Comparison of ENCODE assay signal across 14 mouse cellular contexts in genomic region chr8:94802375-94802774, GRCm38 (mm10). TPM values are rescaled to one million over a fixed set of nuclear protein-coding genes. Genes with fewer than 3 reads are reported as not detected.
A peak's percentile ranks its signal among the peaks of the same experiment; 100 is the strongest.
DNase-seq lines count a peak whose midpoint lies in the region; ATAC-seq and TF ChIP-seq lines count a peak whose summit lies in the region.
"Had no signal": no experiment of that assay in that cellular context is flagged by ENCODE, and none has a peak within 500 bp of the region (broad histone marks: within the 10 kb centered on the region; RNA-seq: fewer than 3 reads in every experiment).

No protein-coding gene starts in this region.

- no peak overlapping the region for H3K9ac ChIP-seq in liver, embryonic 16.5 days (ENCODE audit: low read depth, low read length)
- H3K9ac ChIP-seq in liver, embryonic 11.5 days (ENCODE audit: low read depth, low read length): no peak overlapping the region
- no peak overlapping the region for H3K9ac ChIP-seq in hindbrain, embryonic 13.5 days
- H3K9ac ChIP-seq: forebrain, embryonic 13.5 days; neural tube, embryonic 13.5 days had no signal

- no peak for TF ChIP-seq POLR2A in bone marrow, adult 2 months (IDR thresholded peaks at IDR 0.05; ENCODE audit: borderline replicate concordance, control insufficient read depth, low read depth, low read length)

- intact Hi-C loops in gastrocnemius, adult 2 months (cut with DNase I): no loop called here

- 0 out of 2 replicates have a peak, but pooled peaks have one; percentile 13 for ATAC-seq in liver, embryonic 16.5 days (ENCODE audit: low read depth)
- no peak; the same call in 1 of the 2 replicates for ATAC-seq in liver, embryonic 11.5 days (replicated peaks; ENCODE audit: low FRiP score)
- peak; percentile 55 for ATAC-seq in megakaryocyte progenitor cell, adult 5-6 weeks (replicated peaks; ENCODE audit: poor library complexity)
- no peak for ATAC-seq in hindbrain, embryonic 13.5 days (ENCODE audit: low FRiP score)
- ATAC-seq: forebrain, embryonic 13.5 days; Patski had no signal

- peaks cover 5% of the 10 kb centered on the region for H3K4me1 ChIP-seq in liver, embryonic 16.5 days (ENCODE audit: control insufficient read depth, low read depth, low read length)
- H3K4me1 ChIP-seq in liver, embryonic 11.5 days (replicated peaks; ENCODE audit: control insufficient read depth, insufficient read depth, low read length): peaks cover 16% of the 10 kb centered on the region
- peaks cover 3% of the 10 kb centered on the region for H3K4me1 ChIP-seq in bone marrow, adult 2 months (ENCODE audit: control insufficient read depth, insufficient read depth, low read length)
- peaks cover 8% of the 10 kb centered on the region for H3K4me1 ChIP-seq in hindbrain, embryonic 13.5 days (replicated peaks)
- H3K4me1 ChIP-seq: forebrain, embryonic 13.5 days had no signal

- peaks cover 14% of the 10 kb centered on the region for H3K27me3 ChIP-seq in liver, embryonic 16.5 days (ENCODE audit: control insufficient read depth, insufficient read depth, low read depth, low read length)
- H3K27me3 ChIP-seq in liver, embryonic 11.5 days (replicated peaks; ENCODE audit: control insufficient read depth, insufficient read depth, low read length): no peaks in the 10 kb centered on the region
- H3K27me3 ChIP-seq in hindbrain, embryonic 13.5 days: no peaks in the 10 kb centered on the region
- H3K27me3 ChIP-seq: forebrain, embryonic 13.5 days; neural tube, embryonic 13.5 days; Patski had no signal

- H3K27ac ChIP-seq in liver, embryonic 16.5 days (ENCODE audit: low read length): no peak overlapping the region
- H3K27ac ChIP-seq in liver, embryonic 11.5 days (ENCODE audit: low read depth, low read length): no peak overlapping the region
- peak overlapping the region; percentile 37; the same call in 1 of the 2 replicates for H3K27ac ChIP-seq in bone marrow, adult 2 months (ENCODE audit: control insufficient read depth, insufficient read depth, low read depth, low read length, poor library complexity)
- no peak overlapping the region for H3K27ac ChIP-seq in hindbrain, embryonic 13.5 days
- H3K27ac ChIP-seq in gastrocnemius, adult 2 months: no peak overlapping the region
- H3K27ac ChIP-seq: forebrain, embryonic 13.5 days; neural tube, embryonic 13.5 days had no signal

- no peak overlapping the region for H3K4me2 ChIP-seq in liver, embryonic 16.5 days (ENCODE audit: low read depth, low read length)
- no peak overlapping the region for H3K4me2 ChIP-seq in liver, embryonic 11.5 days
- H3K4me2 ChIP-seq in hindbrain, embryonic 13.5 days: no peak overlapping the region
- H3K4me2 ChIP-seq: neural tube, embryonic 13.5 days had no signal

- DNase-seq in liver, embryonic 11.5 days (ENCODE audit: low spot score): no peak
- peak; percentile 65 for DNase-seq in CD4-positive, CD25-positive, alpha-beta regulatory T cell, adult 2 months (ENCODE audit: low read depth, low spot score)
- no peak for DNase-seq in gastrocnemius, adult 2 months
- DNase-seq: cerebellum, adult 9-10 months had no signal

- H3K9me3 ChIP-seq in liver, embryonic 16.5 days (replicated peaks; ENCODE audit: control insufficient read depth, low read length): no peaks in the 10 kb centered on the region
- H3K9me3 ChIP-seq in liver, embryonic 11.5 days (ENCODE audit: control insufficient read depth, low read length): no peaks in the 10 kb centered on the region
- no peaks in the 10 kb centered on the region for H3K9me3 ChIP-seq in hindbrain, embryonic 13.5 days
- H3K9me3 ChIP-seq: forebrain, embryonic 13.5 days; neural tube, embryonic 13.5 days had no signal

- 13% methylated on average over 4 of the region's 4 CpGs for WGBS in liver, embryonic 16.5 days (ENCODE audit: insufficient replicate concordance)
- 31% methylated on average over 4 of the region's 4 CpGs for WGBS in liver, embryonic 11.5 days
- WGBS in bone marrow, adult 2 months: 15% methylated on average over 4 of the region's 4 CpGs
- 78% methylated on average over 4 of the region's 4 CpGs for WGBS in hindbrain, embryonic 13.5 days

- H3K36me3 ChIP-seq in liver, embryonic 16.5 days (ENCODE audit: control insufficient read depth, insufficient read depth): no peaks in the 10 kb centered on the region
- no peaks in the 10 kb centered on the region for H3K36me3 ChIP-seq in liver, embryonic 11.5 days (ENCODE audit: control insufficient read depth, insufficient read depth, low read length)
- no peaks in the 10 kb centered on the region for H3K36me3 ChIP-seq in hindbrain, embryonic 13.5 days
- H3K36me3 ChIP-seq: neural tube, embryonic 13.5 days had no signal

- no peak overlapping the region for H3K4me3 ChIP-seq in liver, embryonic 16.5 days (ENCODE audit: low read depth, low read length)
- H3K4me3 ChIP-seq in liver, embryonic 11.5 days (ENCODE audit: low read depth, low read length): no peak overlapping the region
- no peak overlapping the region for H3K4me3 ChIP-seq in bone marrow, adult 2 months (replicated peaks; ENCODE audit: control insufficient read depth, low read depth, low read length)
- no peak overlapping the region for H3K4me3 ChIP-seq in hindbrain, embryonic 13.5 days
- H3K4me3 ChIP-seq in gastrocnemius, adult 2 months: no peak overlapping the region
- H3K4me3 ChIP-seq: forebrain, embryonic 13.5 days; neural tube, embryonic 13.5 days had no signal

- no peak for TF ChIP-seq CTCF in bone marrow, adult 2 months (IDR thresholded peaks at IDR 0.05; ENCODE audit: control insufficient read depth, insufficient read depth, low read length)
- no peak for TF ChIP-seq CTCF in gastrocnemius, adult 2 months (IDR thresholded peaks at IDR 0.05)

RNA-seq across cellular contexts. Expression of gene Ccl17, which starts 7.9 kb away (rescaled TPM):
- polyA plus RNA-seq in liver, embryonic 16.5 days (2015; fragmentation: Nextera tagmentation; extraction: Ambion mirVana): not detected in 2 replicates
- polyA plus RNA-seq in liver, embryonic 11.5 days (2014; fragmentation: Nextera tagmentation; extraction: Ambion mirVana): 0.62 and 1.3 TPM in 2 replicates
- not detected in 2 replicates for polyA plus RNA-seq in bone marrow, adult 2 months (2011; ENCODE audit: insufficient read depth, insufficient read length, low replicate concordance, missing spikeins)
- total RNA-seq in megakaryocyte progenitor cell, adult 5-6 weeks (2015): 0.34 and 1.5 TPM in 2 replicates
- not detected in 2 replicates for total RNA-seq in megakaryocyte progenitor cell, adult 5-6 weeks (2017)
- 0.43 TPM in 1 of 2 replicates, not detected in the other for polyA plus RNA-seq in hindbrain, embryonic 13.5 days (2015; fragmentation: Nextera tagmentation; extraction: Ambion mirVana)
- total RNA-seq in gastrocnemius, adult 2 months (2021): not detected
- total RNA-seq: hematopoietic stem cell, adult 5-6 weeks; liver, adult 2 months; monocyte, adult 5-6 weeks had no signal
- polyA plus RNA-seq: forebrain, embryonic 13.5 days; neural tube, embryonic 13.5 days had no signal

RNA-seq across cellular contexts. Expression of gene Cx3cl1, which starts 30.6 kb away (rescaled TPM):
- polyA plus RNA-seq in liver, embryonic 16.5 days (2015; fragmentation: Nextera tagmentation; extraction: Ambion mirVana): 0.47 and 0.71 TPM in 2 replicates
- polyA plus RNA-seq in liver, embryonic 11.5 days (2014; fragmentation: Nextera tagmentation; extraction: Ambion mirVana): 0.53 and 0.78 TPM in 2 replicates
- polyA plus RNA-seq in bone marrow, adult 2 months (2011; ENCODE audit: insufficient read depth, insufficient read length, low replicate concordance, missing spikeins): 3.6 TPM in 1 of 2 replicates, not detected in the other
- total RNA-seq in megakaryocyte progenitor cell, adult 5-6 weeks (2015): 0.57 TPM in 1 of 2 replicates, not detected in the other
- not detected in 2 replicates for total RNA-seq in megakaryocyte progenitor cell, adult 5-6 weeks (2017)
- 15.0 and 15.8 TPM in 2 replicates for polyA plus RNA-seq in hindbrain, embryonic 13.5 days (2015; fragmentation: Nextera tagmentation; extraction: Ambion mirVana)
- 1 to 10 TPM in 1 of 2 experiments, under 1 TPM in 1; 0.36 to 1.0 TPM for total RNA-seq in gastrocnemius, adult 2 months (2021)
- total RNA-seq: monocyte, adult 5-6 weeks had no signal

RNA-seq across cellular contexts. Expression of gene Coq9, which starts 35.7 kb away (rescaled TPM):
- polyA plus RNA-seq in liver, embryonic 16.5 days (2015; fragmentation: Nextera tagmentation; extraction: Ambion mirVana): 55.3 and 61.8 TPM in 2 replicates
- polyA plus RNA-seq in liver, embryonic 11.5 days (2014; fragmentation: Nextera tagmentation; extraction: Ambion mirVana): 82.2 and 82.9 TPM in 2 replicates
- polyA plus RNA-seq in bone marrow, adult 2 months (2011; ENCODE audit: insufficient read depth, insufficient read length, low replicate concordance, missing spikeins): 21.8 and 35.8 TPM in 2 replicates
- 30.4 and 36.1 TPM in 2 replicates for total RNA-seq in megakaryocyte progenitor cell, adult 5-6 weeks (2015)
- total RNA-seq in megakaryocyte progenitor cell, adult 5-6 weeks (2017): 54.2 and 57.8 TPM in 2 replicates
- 55.4 and 59.1 TPM in 2 replicates for polyA plus RNA-seq in hindbrain, embryonic 13.5 days (2015; fragmentation: Nextera tagmentation; extraction: Ambion mirVana)
- 100 to 1,000 TPM; 359 to 480 TPM for total RNA-seq in gastrocnemius, adult 2 months (2021)

RNA-seq across cellular contexts. Expression of gene Ciapin1, which starts 35.8 kb away (rescaled TPM):
- polyA plus RNA-seq in liver, embryonic 16.5 days (2015; fragmentation: Nextera tagmentation; extraction: Ambion mirVana): 37.5 TPM in 2 replicates
- polyA plus RNA-seq in liver, embryonic 11.5 days (2014; fragmentation: Nextera tagmentation; extraction: Ambion mirVana): 94.8 and 99.5 TPM in 2 replicates
- polyA plus RNA-seq in bone marrow, adult 2 months (2011; ENCODE audit: insufficient read depth, insufficient read length, low replicate concordance, missing spikeins): 36.7 and 38.1 TPM in 2 replicates
- total RNA-seq in megakaryocyte progenitor cell, adult 5-6 weeks (2015): 29.3 and 34.5 TPM in 2 replicates
- total RNA-seq in megakaryocyte progenitor cell, adult 5-6 weeks (2017): 49.1 and 58.0 TPM in 2 replicates
- 197 and 202 TPM in 2 replicates for polyA plus RNA-seq in hindbrain, embryonic 13.5 days (2015; fragmentation: Nextera tagmentation; extraction: Ambion mirVana)
- 10 to 100 TPM; 29.7 to 44.5 TPM for total RNA-seq in gastrocnemius, adult 2 months (2021)

RNA-seq across cellular contexts. Expression of gene Polr2c, which starts 54.9 kb away (rescaled TPM):
- 65.7 and 67.0 TPM in 2 replicates for polyA plus RNA-seq in liver, embryonic 16.5 days (2015; fragmentation: Nextera tagmentation; extraction: Ambion mirVana)
- 162 and 172 TPM in 2 replicates for polyA plus RNA-seq in liver, embryonic 11.5 days (2014; fragmentation: Nextera tagmentation; extraction: Ambion mirVana)
- polyA plus RNA-seq in bone marrow, adult 2 months (2011; ENCODE audit: insufficient read depth, insufficient read length, low replicate concordance, missing spikeins): 33.6 and 37.9 TPM in 2 replicates
- 64.3 and 66.4 TPM in 2 replicates for total RNA-seq in megakaryocyte progenitor cell, adult 5-6 weeks (2015)
- 55.2 and 65.0 TPM in 2 replicates for total RNA-seq in megakaryocyte progenitor cell, adult 5-6 weeks (2017)
- polyA plus RNA-seq in hindbrain, embryonic 13.5 days (2015; fragmentation: Nextera tagmentation; extraction: Ambion mirVana): 119 and 136 TPM in 2 replicates
- 10 to 100 TPM; 47.3 to 49.8 TPM for total RNA-seq in gastrocnemius, adult 2 months (2021)

Comparison
In these comparisons a context has a peak if more than half of its experiments do, and no peak if none do; other contexts are left out.
1. ATAC-seq: peak in liver, embryonic 16.5 days (single experiment) and megakaryocyte progenitor cell, adult 5-6 weeks (single experiment); none in liver, embryonic 11.5 days (single experiment) and hindbrain, embryonic 13.5 days (single experiment).